Mouse (Mus musculus): ENCODE measurements around the gene Crybg1. TPM values are rescaled to one million over a fixed set of nuclear protein-coding genes. Genes with fewer than 3 reads are reported as not detected.

Gene Crybg1
- polyA plus RNA-seq, 1 experiment from 2014 or later, result 0.37 TPM

GRCm38 (mm10) chr10:44078799-44079521 lies 69.7 kb downstream of the Crybg1 start:
- ATAC-seq (ENCODE audit: borderline replicate concordance, extremely low read depth, low FRiP score, low TSS enrichment), result no peak
- Histone ChIP-seq H3K27ac (no peak overlapping the region), H3K4me1 (no peaks in the 10 kb centered on the region), H3K36me3 (no peaks in the 10 kb centered on the region), H3K4me2 (no peak overlapping the region), H3K27me3 (no peaks in the 10 kb centered on the region), H3K9me3 (no peaks in the 10 kb centered on the region), H3K9ac (no peak overlapping the region), H3K4me3 (no peak overlapping the region)
- 48% methylated on average over 6 of the region's 6 CpGs for WGBS

GRCm38 (mm10) chr10:44071095-44071494 lies 77.6 kb downstream of the Crybg1 start:
- no peaks in the 10 kb centered on the region for H3K9me3 ChIP-seq

GRCm38 (mm10) chr10:44069131-44069530 lies 79.5 kb downstream of the Crybg1 start:
- no peak overlapping the region for H3K9ac ChIP-seq
- H3K9me3 ChIP-seq, result no peaks in the 10 kb centered on the region
- H3K4me1 ChIP-seq, result no peaks in the 10 kb centered on the region
- H3K4me3 ChIP-seq, result no peak overlapping the region
- no peak overlapping the region for H3K27ac ChIP-seq
- no peak overlapping the region for H3K4me2 ChIP-seq
- WGBS, result 47% methylated on average over 7 of the region's 7 CpGs
- ATAC-seq (ENCODE audit: borderline replicate concordance, extremely low read depth, low FRiP score, low TSS enrichment), result no peak
- H3K36me3 ChIP-seq, result no peaks in the 10 kb centered on the region
- no peaks in the 10 kb centered on the region for H3K27me3 ChIP-seq

More at GRCm38 (mm10) chr10:44071095-44071494, 77.6 kb downstream of the Crybg1 start:
- Histone ChIP-seq H3K4me1 (no peaks in the 10 kb centered on the region), H3K36me3 (no peaks in the 10 kb centered on the region), H3K4me3 (no peak overlapping the region), H3K27me3 (no peaks in the 10 kb centered on the region), H3K27ac (no peak overlapping the region), H3K4me2 (no peak overlapping the region), H3K9ac (no peak overlapping the region)
- 5% methylated on average over 4 of the region's 4 CpGs for WGBS
- peak; percentile 52; the same call in 1 of the 2 replicates for ATAC-seq (ENCODE audit: borderline replicate concordance, extremely low read depth, low FRiP score, low TSS enrichment)

- no peaks in the 10 kb centered on the region for H3K36me3 ChIP-seq
- H3K27ac ChIP-seq, result no peak overlapping the region
- H3K4me1 ChIP-seq, result no peaks in the 10 kb centered on the region
- H3K27me3 ChIP-seq, result no peaks in the 10 kb centered on the region
- no peaks in the 10 kb centered on the region for H3K9me3 ChIP-seq
- H3K9ac ChIP-seq, result no peak overlapping the region
- H3K4me2 ChIP-seq, result no peak overlapping the region
- H3K4me3 ChIP-seq, result no peak overlapping the region
- WGBS, result 87% methylated on average over 6 of the region's 6 CpGs
- no peak for ATAC-seq (ENCODE audit: borderline replicate concordance, extremely low read depth, low FRiP score, low TSS enrichment)
Observed at GRCm38 (mm10) chr10:44065848-44066360, 82.7 kb downstream of the Crybg1 start.

GRCm38 (mm10) chr10:44062981-44063380 lies 85.7 kb downstream of the Crybg1 start:
- Histone ChIP-seq H3K27ac (no peak overlapping the region), H3K36me3 (no peaks in the 10 kb centered on the region), H3K9ac (no peak overlapping the region), H3K27me3 (no peaks in the 10 kb centered on the region), H3K9me3 (no peaks in the 10 kb centered on the region), H3K4me3 (no peak overlapping the region), H3K4me2 (no peak overlapping the region), H3K4me1 (no peaks in the 10 kb centered on the region)
- no peak for ATAC-seq (ENCODE audit: borderline replicate concordance, extremely low read depth, low FRiP score, low TSS enrichment)
- WGBS, result 94% methylated on average over 4 of the region's 4 CpGs

GRCm38 (mm10) chr10:44050913-44051312 lies 97.7 kb downstream of the Crybg1 start:
- H3K4me3 ChIP-seq, result no peak overlapping the region
- H3K4me2 ChIP-seq, result no peak overlapping the region
- no peaks in the 10 kb centered on the region for H3K4me1 ChIP-seq
- H3K27me3 ChIP-seq, result no peaks in the 10 kb centered on the region
- H3K27ac ChIP-seq, result no peak overlapping the region
- 79% methylated on average over 6 of the region's 6 CpGs for WGBS
- H3K9me3 ChIP-seq, result no peaks in the 10 kb centered on the region
- H3K36me3 ChIP-seq, result no peaks in the 10 kb centered on the region
- ATAC-seq (ENCODE audit: borderline replicate concordance, extremely low read depth, low FRiP score, low TSS enrichment), result no peak
- no peak overlapping the region for H3K9ac ChIP-seq

GRCm38 (mm10) chr10:44044727-44045126 lies 103.9 kb downstream of the Crybg1 start:
- H3K36me3 ChIP-seq, result no peaks in the 10 kb centered on the region
- no peak for ATAC-seq (ENCODE audit: borderline replicate concordance, extremely low read depth, low FRiP score, low TSS enrichment)
- no peak overlapping the region for H3K4me2 ChIP-seq
- no peak overlapping the region for H3K4me3 ChIP-seq
- H3K4me1 ChIP-seq, result no peaks in the 10 kb centered on the region
- 65% methylated on average over 4 of the region's 4 CpGs for WGBS
- H3K9me3 ChIP-seq, result no peaks in the 10 kb centered on the region
- no peak overlapping the region for H3K27ac ChIP-seq
- no peaks in the 10 kb centered on the region for H3K27me3 ChIP-seq
- H3K9ac ChIP-seq, result no peak overlapping the region

GRCm38 (mm10) chr10:44043630-44044029 lies 105.0 kb downstream of the Crybg1 start:
- Histone ChIP-seq H3K4me3 (no peak overlapping the region), H3K27ac (no peak overlapping the region), H3K9me3 (no peaks in the 10 kb centered on the region), H3K4me2 (no peak overlapping the region), H3K9ac (no peak overlapping the region), H3K36me3 (no peaks in the 10 kb centered on the region), H3K4me1 (no peaks in the 10 kb centered on the region), H3K27me3 (no peaks in the 10 kb centered on the region)
- ATAC-seq (ENCODE audit: borderline replicate concordance, extremely low read depth, low FRiP score, low TSS enrichment), result no peak
- 58% methylated on average over 7 of the region's 7 CpGs for WGBS

GRCm38 (mm10) chr10:44039185-44039584 lies 109.5 kb downstream of the Crybg1 start:
- H3K27ac ChIP-seq, result no peak overlapping the region

GRCm38 (mm10) chr10:44037918-44038544 lies 110.6 kb downstream of the Crybg1 start:
- Histone ChIP-seq H3K36me3 (no peaks in the 10 kb centered on the region), H3K27ac (no peak overlapping the region), H3K4me1 (no peaks in the 10 kb centered on the region), H3K9me3 (no peaks in the 10 kb centered on the region), H3K9ac (no peak overlapping the region), H3K4me3 (no peak overlapping the region), H3K27me3 (no peaks in the 10 kb centered on the region), H3K4me2 (peak overlapping the region; percentile 42)
- 30% methylated on average over 11 of the region's 11 CpGs for WGBS
- ATAC-seq (ENCODE audit: borderline replicate concordance, extremely low read depth, low FRiP score, low TSS enrichment), result no peak

More at GRCm38 (mm10) chr10:44039185-44039584, 109.5 kb downstream of the Crybg1 start:
- no peak for ATAC-seq (ENCODE audit: borderline replicate concordance, extremely low read depth, low FRiP score, low TSS enrichment)
- no peaks in the 10 kb centered on the region for H3K27me3 ChIP-seq
- H3K36me3 ChIP-seq, result no peaks in the 10 kb centered on the region
- no peaks in the 10 kb centered on the region for H3K4me1 ChIP-seq
- no peak overlapping the region for H3K4me2 ChIP-seq
- 83% methylated on average over 2 of the region's 2 CpGs for WGBS
- H3K4me3 ChIP-seq, result no peak overlapping the region
- H3K9me3 ChIP-seq, result no peaks in the 10 kb centered on the region
- no peak overlapping the region for H3K9ac ChIP-seq

- WGBS, result 73% methylated on average over 3 of the region's 3 CpGs
- no peaks in the 10 kb centered on the region for H3K9me3 ChIP-seq
- ATAC-seq (ENCODE audit: borderline replicate concordance, extremely low read depth, low FRiP score, low TSS enrichment), result no peak
- no peak overlapping the region for H3K27ac ChIP-seq
- no peaks in the 10 kb centered on the region for H3K4me1 ChIP-seq
- H3K36me3 ChIP-seq, result no peaks in the 10 kb centered on the region
- H3K9ac ChIP-seq, result no peak overlapping the region
- no peak overlapping the region for H3K4me2 ChIP-seq
- H3K27me3 ChIP-seq, result no peaks in the 10 kb centered on the region
- H3K4me3 ChIP-seq, result no peak overlapping the region
Observed at GRCm38 (mm10) chr10:44029566-44029965, 119.1 kb downstream of the Crybg1 start.

GRCm38 (mm10) chr10:44027226-44027625 lies 121.4 kb downstream of the Crybg1 start:
- no peaks in the 10 kb centered on the region for H3K36me3 ChIP-seq
- no peaks in the 10 kb centered on the region for H3K4me1 ChIP-seq
- WGBS, result 24% methylated on average over 1 of the region's 1 CpGs
- no peak overlapping the region for H3K27ac ChIP-seq
- no peaks in the 10 kb centered on the region for H3K9me3 ChIP-seq
- ATAC-seq (ENCODE audit: borderline replicate concordance, extremely low read depth, low FRiP score, low TSS enrichment), result no peak
- no peak overlapping the region for H3K4me3 ChIP-seq
- no peak overlapping the region for H3K4me2 ChIP-seq
- H3K27me3 ChIP-seq, result no peaks in the 10 kb centered on the region
- H3K9ac ChIP-seq, result no peak overlapping the region
